Mouse (Mus musculus) hindbrain, embryonic 16.5 days (tissue): ENCODE measurements around the gene Ncoa6. TPM values are rescaled to one million over a fixed set of nuclear protein-coding genes. Genes with fewer than 3 reads are reported as not detected.
A peak's percentile ranks its signal among the peaks of the same experiment; 100 is the strongest.

Experiments used
- ATAC-seq: fragments of 200-750 bp; cut with Nextera tagmentation; 2 replicates; pipeline ENCODE4 v1.8.0; 2017; ENCODE audit warnings: moderate TSS enrichment, moderate library complexity
- H3K27ac ChIP-seq: fragments of 300-500 bp; sonication (generic); 2 replicates; pipeline ENCODE4 v1.5.1; 2014; ENCODE audit warnings: low read depth, mild to moderate bottlenecking, control low read depth, low read length, moderate library complexity
- H3K27me3 ChIP-seq: fragments of 300-500 bp; sonication (generic); replicated peaks from 2 replicates; pipeline ENCODE4 v1.6.1; 2014; ENCODE audit warnings: low read length; ENCODE audit not compliant: control insufficient read depth, insufficient read depth
- H3K36me3 ChIP-seq: fragments of 300-500 bp; sonication (generic); 2 replicates; pipeline ENCODE4 v1.6.1; 2014; ENCODE audit warnings: mild to moderate bottlenecking, low read length, moderate library complexity, mixed read lengths; ENCODE audit not compliant: control insufficient read depth, insufficient read depth
- H3K4me1 ChIP-seq: fragments of 300-500 bp; sonication (generic); 2 replicates; pipeline ENCODE4 v1.6.1; 2014; ENCODE audit warnings: low read depth, low read length; ENCODE audit not compliant: control insufficient read depth, insufficient read depth
- H3K4me2 ChIP-seq: fragments of 300-500 bp; sonication (generic); 2 replicates; pipeline ENCODE4 v1.6.1; 2014; ENCODE audit warnings: mild to moderate bottlenecking, low read length, control low read depth, moderate library complexity
- H3K4me3 ChIP-seq: fragments of 300-500 bp; sonication (generic); 2 replicates; pipeline ENCODE4 v1.5.1; 2014; ENCODE audit warnings: mild to moderate bottlenecking, low read length, control low read depth, moderate library complexity
- H3K9ac ChIP-seq: fragments of 300-500 bp; sonication (generic); 2 replicates; pipeline ENCODE4 v1.6.1; 2014; ENCODE audit warnings: low read depth, mild to moderate bottlenecking, control low read depth, low read length, moderate library complexity
- H3K9me3 ChIP-seq: fragments of 300-500 bp; sonication (generic); 2 replicates; pipeline ENCODE4 v1.6.1; 2014; ENCODE audit warnings: mild to moderate bottlenecking, low read length, moderate library complexity; ENCODE audit not compliant: control insufficient read depth
- WGBS: fragments of 180-500 bp; shearing (Covaris S2); extraction: QIAGEN DNeasy Blood & Tissue Kit; methylation state at CpG from one replicate; pipeline ENCODE4 v1.1.7; 2014; 5-methylcytosine and 5-hydroxymethylcytosine counted together
- polyA plus RNA-seq: library from polyadenylated mRNA; unstranded; fragments of >200 nt; fragmentation: Nextera tagmentation; extraction: Ambion mirVana; gene quantifications from 2 replicates; pipeline ENCODE4 v1.2.1, GENCODE M21; 2015

Gene Ncoa6
- polyA plus RNA-seq, 1 experiment from 2014 or later = 15.8 TPM

GRCm38 (mm10) chr2:155380261-155381059 is 93.2 kb downstream of the Ncoa6 start, which contains the start of gene Trp53inp2:
Trp53inp2 (plus strand) TSS chr2:155381059.
- 40% methylated on average over 8 of the region's 8 CpGs for WGBS
- Histone ChIP-seq H3K36me3 (no peaks in the 10 kb centered on the region), H3K4me1 (peaks cover 36% of the 10 kb centered on the region), H3K27me3 (no peaks in the 10 kb centered on the region), H3K27ac (peak within 1 kb of the TSS; percentile 99), H3K9me3 (no peaks in the 10 kb centered on the region), H3K4me3 (peak within 1 kb of the TSS; percentile 64), H3K9ac (peak within 1 kb of the TSS; percentile 94), H3K4me2 (peak within 1 kb of the TSS; percentile 84)
- no peak for ATAC-seq

GRCm38 (mm10) chr2:155376191-155376590 is 97.5 kb downstream of the Ncoa6 start:
- H3K9me3 ChIP-seq = no peaks in the 10 kb centered on the region
- no peak overlapping the region for H3K4me2 ChIP-seq
- no peak for ATAC-seq
- no peaks in the 10 kb centered on the region for H3K27me3 ChIP-seq
- H3K4me3 ChIP-seq = no peak overlapping the region
- peaks cover 11% of the 10 kb centered on the region for H3K4me1 ChIP-seq
- H3K36me3 ChIP-seq = no peaks in the 10 kb centered on the region
- no peak overlapping the region for H3K27ac ChIP-seq
- 89% methylated on average over 10 of the region's 10 CpGs for WGBS
- H3K9ac ChIP-seq = no peak overlapping the region

GRCm38 (mm10) chr2:155374521-155374920 is 99.2 kb downstream of the Ncoa6 start:
- H3K4me3 ChIP-seq = no peak overlapping the region
- no peak overlapping the region for H3K9ac ChIP-seq
- H3K27me3 ChIP-seq = no peaks in the 10 kb centered on the region
- H3K9me3 ChIP-seq = no peaks in the 10 kb centered on the region
- no peak for ATAC-seq
- H3K36me3 ChIP-seq = no peaks in the 10 kb centered on the region
- H3K4me2 ChIP-seq = no peak overlapping the region
- H3K27ac ChIP-seq = no peak overlapping the region
- H3K4me1 ChIP-seq = no peaks in the 10 kb centered on the region

- ATAC-seq = no peak
- Histone ChIP-seq H3K9ac (no peak overlapping the region), H3K4me2 (no peak overlapping the region), H3K27me3 (no peaks in the 10 kb centered on the region), H3K4me3 (no peak overlapping the region), H3K27ac (no peak overlapping the region), H3K9me3 (no peaks in the 10 kb centered on the region), H3K36me3 (no peaks in the 10 kb centered on the region), H3K4me1 (no peaks in the 10 kb centered on the region)
- 80% methylated on average over 1 of the region's 1 CpGs for WGBS
These were observed 99.8 kb downstream of the Ncoa6 start for GRCm38 (mm10) chr2:155373886-155374285.

GRCm38 (mm10) chr2:155373302-155373701 is 100.4 kb downstream of the Ncoa6 start:
- Histone ChIP-seq H3K27ac (no peak overlapping the region), H3K4me2 (no peak overlapping the region), H3K9me3 (no peaks in the 10 kb centered on the region), H3K4me1 (no peaks in the 10 kb centered on the region), H3K4me3 (no peak overlapping the region), H3K27me3 (no peaks in the 10 kb centered on the region), H3K36me3 (no peaks in the 10 kb centered on the region), H3K9ac (no peak overlapping the region)
- ATAC-seq = no peak
- 76% methylated on average over 1 of the region's 1 CpGs for WGBS

- WGBS = 72% methylated on average over 4 of the region's 4 CpGs
- no peak overlapping the region for H3K4me2 ChIP-seq
- no peaks in the 10 kb centered on the region for H3K36me3 ChIP-seq
- no peak overlapping the region for H3K9ac ChIP-seq
- H3K9me3 ChIP-seq = no peaks in the 10 kb centered on the region
- ATAC-seq = no peak
- no peaks in the 10 kb centered on the region for H3K27me3 ChIP-seq
- H3K27ac ChIP-seq = no peak overlapping the region
- no peak overlapping the region for H3K4me3 ChIP-seq
- no peaks in the 10 kb centered on the region for H3K4me1 ChIP-seq
These were observed 101.2 kb downstream of the Ncoa6 start for GRCm38 (mm10) chr2:155372451-155372850.

- H3K4me1 ChIP-seq = no peaks in the 10 kb centered on the region
- no peaks in the 10 kb centered on the region for H3K27me3 ChIP-seq
- no peak overlapping the region for H3K9ac ChIP-seq
- H3K9me3 ChIP-seq = no peaks in the 10 kb centered on the region
- ATAC-seq = no peak
- WGBS = 65% methylated on average over 7 of the region's 7 CpGs
- no peaks in the 10 kb centered on the region for H3K36me3 ChIP-seq
- H3K4me3 ChIP-seq = no peak overlapping the region
- no peak overlapping the region for H3K4me2 ChIP-seq
- no peak overlapping the region for H3K27ac ChIP-seq
These were observed 104.3 kb downstream of the Ncoa6 start for GRCm38 (mm10) chr2:155369333-155369883.

GRCm38 (mm10) chr2:155367635-155368284 is 105.9 kb downstream of the Ncoa6 start:
- Histone ChIP-seq H3K4me2 (no peak overlapping the region), H3K9me3 (no peaks in the 10 kb centered on the region), H3K9ac (no peak overlapping the region), H3K4me3 (no peak overlapping the region), H3K4me1 (no peaks in the 10 kb centered on the region), H3K27me3 (no peaks in the 10 kb centered on the region), H3K27ac (no peak overlapping the region), H3K36me3 (no peaks in the 10 kb centered on the region)
- no peak for ATAC-seq
- WGBS = 79% methylated on average over 7 of the region's 7 CpGs

GRCm38 (mm10) chr2:155357686-155358399 is 115.9 kb downstream of the Ncoa6 start:
- H3K4me3 ChIP-seq = peak overlapping the region; percentile 71
- ATAC-seq = peak; percentile 68
- no peaks in the 10 kb centered on the region for H3K27me3 ChIP-seq
- WGBS = 31% methylated on average over 14 of the region's 14 CpGs
- no peaks in the 10 kb centered on the region for H3K9me3 ChIP-seq
- no peaks in the 10 kb centered on the region for H3K36me3 ChIP-seq
- peak overlapping the region; percentile 59 for H3K9ac ChIP-seq
- H3K4me1 ChIP-seq = peaks cover 5% of the 10 kb centered on the region
- peak overlapping the region; percentile 61 for H3K4me2 ChIP-seq
- H3K27ac ChIP-seq = peak overlapping the region; percentile 69
